Mouse (Mus musculus) E14TG2a.4 (cell line): ENCODE measurements around the gene Lonp2.

Experiments used
- CTCF ChIP-seq: conservative IDR thresholded peaks from 2 replicates; pipeline ENCODE4 v1.5.1; 2014; ENCODE audit warnings: low read length
- NANOG ChIP-seq: IDR thresholded peaks from 2 replicates; pipeline ENCODE4 v1.6.1; 2014; ENCODE audit warnings: borderline replicate concordance, low read length, mixed read lengths
- POU5F1 ChIP-seq: IDR thresholded peaks from 2 replicates; pipeline ENCODE4 v1.6.1; 2014; ENCODE audit warnings: low read length, borderline replicate concordance

DNA sequence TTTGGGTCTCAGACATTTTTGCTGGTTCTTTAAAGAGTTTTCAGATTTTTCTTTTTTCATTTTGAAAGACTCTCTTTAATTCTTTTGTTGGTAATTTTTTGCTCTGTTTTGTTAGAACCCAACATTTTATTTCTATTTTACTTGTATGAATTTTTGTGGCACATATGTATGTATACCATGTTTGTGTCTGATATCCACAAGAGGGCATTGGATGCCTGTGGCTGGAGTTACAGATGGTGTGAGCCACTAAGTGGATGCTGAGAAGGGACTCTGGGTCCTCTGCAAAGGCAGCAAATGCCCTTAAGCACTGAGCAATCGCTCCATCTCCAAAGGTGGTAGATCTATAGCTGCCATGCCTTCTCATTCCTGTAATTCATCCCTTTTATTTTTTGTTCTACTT is 30.7 kb downstream of the Lonp2 start:
- TF ChIP-seq CTCF: no peak
- no peak for TF ChIP-seq POU5F1
- no peak for TF ChIP-seq NANOG
